Mouse (Mus musculus) frontal cortex, postnatal 25 days (tissue): ENCODE data around the gene Mfsd6l.

Experiments used
- DNase-seq, 2 experiments: peaks; one replicate each; pipeline ENCODE4 v3.0.0; 2022; ENCODE audit warnings: low spot score in 2 of 2

The Mfsd6l gene

GRCm38 (mm10) chr11:68602200-68602931 lies 46.4 kb downstream of the Mfsd6l start:
- DNase-seq: no peak

GRCm38 (mm10) chr11:68607046-68607445 lies 51.1 kb downstream of the Mfsd6l start:
- no peak for DNase-seq
